Mouse (Mus musculus) E14TG2a.4 (cell line): Measurements from ENCODE around the gene Prkn.

Experiments used
- CTCF ChIP-seq: conservative IDR thresholded peaks from 2 replicates; pipeline ENCODE4 v1.5.1; 2014; ENCODE audit warnings: low read length
- NANOG ChIP-seq: IDR thresholded peaks from 2 replicates; pipeline ENCODE4 v1.6.1; 2014; ENCODE audit warnings: borderline replicate concordance, low read length, mixed read lengths
- POU5F1 ChIP-seq: IDR thresholded peaks from 2 replicates; pipeline ENCODE4 v1.6.1; 2014; ENCODE audit warnings: low read length, borderline replicate concordance

GRCm38 (mm10) chr17:11353553-11353945 is 513.4 kb downstream of the Prkn start:
- no peak for TF ChIP-seq CTCF
- no peak for TF ChIP-seq POU5F1
- no peak for TF ChIP-seq NANOG
